15 mouse cellular contexts compared by ENCODE assay signal in the genomic region with DNA sequence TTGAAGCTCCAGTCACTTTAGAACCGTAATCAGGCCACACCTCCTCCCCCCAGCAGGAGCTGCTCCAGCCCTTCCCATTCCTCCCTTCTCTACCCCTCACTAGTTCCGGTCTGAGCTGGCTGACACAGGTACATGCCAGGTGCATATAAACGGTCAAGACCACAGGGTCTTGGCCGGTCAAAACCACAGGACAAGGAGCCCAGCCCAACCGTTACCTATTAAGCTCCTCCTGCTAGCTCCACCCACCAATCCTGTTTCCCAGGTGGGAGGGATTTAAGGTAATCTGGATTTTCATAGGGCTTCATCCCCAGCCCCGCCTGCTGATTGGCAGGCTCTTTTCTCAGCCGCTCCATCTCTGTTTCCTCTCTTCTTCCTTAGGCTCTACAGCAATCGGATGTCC. TPM values are rescaled to one million over a fixed set of nuclear protein-coding genes. Genes with fewer than 3 reads are reported as not detected.
DNase-seq lines count a peak whose midpoint lies in the region; ATAC-seq and TF ChIP-seq lines count a peak whose summit lies in the region.
"Had no signal": no experiment of that assay in that cellular context is flagged by ENCODE, and none has a peak within 500 bp of the region (broad histone marks: within the 10 kb centered on the region; RNA-seq: fewer than 3 reads in every experiment).

No protein-coding gene starts in this region.

- TF ChIP-seq CTCF in kidney, postnatal 0 days (IDR thresholded peaks at IDR 0.05; ENCODE audit: low read depth): no peak
- no peak for TF ChIP-seq CTCF in thymus, adult 2 months (IDR thresholded peaks at IDR 0.05; ENCODE audit: borderline replicate concordance, control insufficient read depth, extremely low read depth, insufficient read depth, low read length, poor library complexity)

- H3K36me3 ChIP-seq in embryonic facial prominence, embryonic 11.5 days (replicated peaks; ENCODE audit: control insufficient read depth, insufficient read depth, low read depth, low read length): no peaks in the 10 kb centered on the region
- H3K36me3 ChIP-seq in embryonic facial prominence, embryonic 10.5 days (replicated peaks): no peaks in the 10 kb centered on the region
- no peaks in the 10 kb centered on the region for H3K36me3 ChIP-seq in kidney, postnatal 0 days (ENCODE audit: insufficient read depth, low read length)
- H3K36me3 ChIP-seq in thymus, adult 2 months (ENCODE audit: control insufficient read depth, insufficient read depth, low read length): no peaks in the 10 kb centered on the region
- H3K36me3 ChIP-seq: embryonic facial prominence, embryonic 15.5 days; midbrain, embryonic 13.5 days had no signal

- H3K4me3 ChIP-seq in embryonic facial prominence, embryonic 11.5 days (ENCODE audit: low read depth, low read length): no peak overlapping the region
- no peak overlapping the region for H3K4me3 ChIP-seq in embryonic facial prominence, embryonic 10.5 days
- H3K4me3 ChIP-seq in kidney, postnatal 0 days (replicated peaks; ENCODE audit: low read depth, low read length): no peak overlapping the region
- H3K4me3 ChIP-seq in thymus, adult 2 months (ENCODE audit: control insufficient read depth, insufficient read depth, low read length): no peak overlapping the region
- H3K4me3 ChIP-seq: embryonic facial prominence, embryonic 15.5 days; heart, adult 2 months; midbrain, embryonic 13.5 days had no signal

- H3K4me2 ChIP-seq in embryonic facial prominence, embryonic 11.5 days (ENCODE audit: low read depth, low read length): no peak overlapping the region
- no peak overlapping the region for H3K4me2 ChIP-seq in kidney, postnatal 0 days (ENCODE audit: low read length)
- H3K4me2 ChIP-seq: embryonic facial prominence, embryonic 15.5 days; hindbrain, embryonic 14.5 days; midbrain, embryonic 13.5 days had no signal

- no peak for TF ChIP-seq POLR2A in thymus, adult 2 months (IDR thresholded peaks at IDR 0.05; ENCODE audit: control insufficient read depth, extremely low read depth, insufficient read depth, low read length, poor library complexity)

- no peak overlapping the region for H3K27ac ChIP-seq in embryonic facial prominence, embryonic 11.5 days (replicated peaks; ENCODE audit: low read depth, low read length)
- no peak overlapping the region for H3K27ac ChIP-seq in embryonic facial prominence, embryonic 10.5 days (replicated peaks)
- H3K27ac ChIP-seq in kidney, postnatal 0 days: no peak overlapping the region
- H3K27ac ChIP-seq in thymus, adult 2 months (ENCODE audit: control insufficient read depth, insufficient read depth, low read length): no peak overlapping the region
- H3K27ac ChIP-seq: embryonic facial prominence, embryonic 15.5 days; heart, adult 2 months; hindbrain, embryonic 14.5 days; macrophage; midbrain, embryonic 13.5 days had no signal

- H3K9me3 ChIP-seq in embryonic facial prominence, embryonic 11.5 days (replicated peaks; ENCODE audit: control insufficient read depth, low read length): no peaks in the 10 kb centered on the region; the same call in 1 of the 2 replicates
- H3K9me3 ChIP-seq in embryonic facial prominence, embryonic 10.5 days: no peaks in the 10 kb centered on the region
- H3K9me3 ChIP-seq in kidney, postnatal 0 days (replicated peaks; ENCODE audit: low read length): no peaks in the 10 kb centered on the region
- H3K9me3 ChIP-seq: embryonic facial prominence, embryonic 15.5 days; midbrain, embryonic 13.5 days had no signal

- no peaks in the 10 kb centered on the region for H3K4me1 ChIP-seq in embryonic facial prominence, embryonic 11.5 days (ENCODE audit: control insufficient read depth, insufficient read depth, low read length)
- no peaks in the 10 kb centered on the region; the same call in 1 of the 2 replicates for H3K4me1 ChIP-seq in embryonic facial prominence, embryonic 10.5 days
- no peaks in the 10 kb centered on the region for H3K4me1 ChIP-seq in kidney, postnatal 0 days (replicated peaks; ENCODE audit: insufficient read depth, low read length)
- no peaks in the 10 kb centered on the region for H3K4me1 ChIP-seq in thymus, adult 2 months (replicated peaks; ENCODE audit: control insufficient read depth, insufficient read depth, low read length)
- H3K4me1 ChIP-seq: midbrain, embryonic 13.5 days had no signal

- no peak for ATAC-seq in embryonic facial prominence, embryonic 11.5 days (replicated peaks; ENCODE audit: insufficient number of reproducible peaks, low FRiP score, low TSS enrichment, low read depth)
- ATAC-seq in kidney, postnatal 0 days (replicated peaks; ENCODE audit: low FRiP score, low read depth): peak; percentile 29
- ATAC-seq: midbrain, embryonic 13.5 days had no signal

- 41% methylated on average over 8 of the region's 8 CpGs for WGBS in embryonic facial prominence, embryonic 11.5 days
- 49% methylated on average over 8 of the region's 8 CpGs for WGBS in embryonic facial prominence, embryonic 10.5 days
- 47% methylated on average over 8 of the region's 8 CpGs for WGBS in kidney, postnatal 0 days
- 79% methylated on average over 8 of the region's 8 CpGs for WGBS in thymus, adult 2 months

- H3K9ac ChIP-seq in embryonic facial prominence, embryonic 11.5 days (replicated peaks; ENCODE audit: low read length): no peak overlapping the region
- H3K9ac ChIP-seq in kidney, postnatal 0 days (ENCODE audit: low read depth, low read length): no peak overlapping the region
- H3K9ac ChIP-seq: embryonic facial prominence, embryonic 15.5 days; hindbrain, embryonic 14.5 days; midbrain, embryonic 13.5 days had no signal

- DNase-seq in embryonic facial prominence, embryonic 11.5 days (ENCODE audit: low spot score): peak; percentile 21
- no peak for DNase-seq in embryonic facial prominence, embryonic 10.5 days (ENCODE audit: low spot score)
- peak; percentile 28 for DNase-seq in kidney, postnatal 0 days (ENCODE audit: low spot score)
- DNase-seq in kidney, adult 18-20 months: no peak
- DNase-seq in ES-CJ7 (ENCODE audit: low read depth, low spot score): peak; percentile 83
- DNase-seq in mesoderm, embryonic 11.5 days (ENCODE audit: low read depth, low spot score): peak; percentile 23
- no peak for DNase-seq in thymus, adult 2 months
- no peak for DNase-seq in adrenal gland, adult 18-20 months (ENCODE audit: low spot score in 2 of 2)
- DNase-seq: lung, adult 18-20 months; right cerebral cortex, postnatal 25 days had no signal

- H3K27me3 ChIP-seq in embryonic facial prominence, embryonic 11.5 days (ENCODE audit: control insufficient read depth, insufficient read depth, low read length): no peaks in the 10 kb centered on the region
- H3K27me3 ChIP-seq in embryonic facial prominence, embryonic 10.5 days (replicated peaks; ENCODE audit: low read depth, poor library complexity, severe bottlenecking): no peaks in the 10 kb centered on the region
- no peaks in the 10 kb centered on the region for H3K27me3 ChIP-seq in kidney, postnatal 0 days (ENCODE audit: insufficient read depth, low read length)
- H3K27me3 ChIP-seq in thymus, adult 2 months (ENCODE audit: control insufficient read depth, insufficient read depth, low read length): no peaks in the 10 kb centered on the region
- H3K27me3 ChIP-seq: embryonic facial prominence, embryonic 15.5 days; midbrain, embryonic 13.5 days had no signal

RNA-seq across cellular contexts. Expression of gene C1qb, which starts 7.8 kb away (rescaled TPM):
- polyA plus RNA-seq in embryonic facial prominence, embryonic 11.5 days (2014; fragmentation: Nextera tagmentation; extraction: Ambion mirVana): 28.9 and 31.9 TPM in 2 replicates
- polyA plus RNA-seq in embryonic facial prominence, embryonic 10.5 days (2016; fragmentation: Nextera tagmentation; extraction: Ambion mirVana): 17.0 and 20.1 TPM in 2 replicates
- 54.4 and 69.0 TPM in 2 replicates for polyA plus RNA-seq in kidney, postnatal 0 days (2015; fragmentation: Nextera tagmentation; extraction: Ambion mirVana)
- 266 and 395 TPM in 2 replicates for polyA plus RNA-seq in thymus, adult 2 months (2012; rRNA removed)
- 100 to 1,000 TPM in 1 of 2 experiments, 10 to 100 TPM in 1; 69.3 to 122 TPM for total RNA-seq in adrenal gland, adult 18-20 months (2021)

RNA-seq across cellular contexts. Expression of gene C1qc, which starts 14.7 kb away (rescaled TPM):
- polyA plus RNA-seq in embryonic facial prominence, embryonic 11.5 days (2014; fragmentation: Nextera tagmentation; extraction: Ambion mirVana): 14.5 and 16.7 TPM in 2 replicates
- polyA plus RNA-seq in embryonic facial prominence, embryonic 10.5 days (2016; fragmentation: Nextera tagmentation; extraction: Ambion mirVana): 5.6 and 7.2 TPM in 2 replicates
- polyA plus RNA-seq in kidney, postnatal 0 days (2015; fragmentation: Nextera tagmentation; extraction: Ambion mirVana): 27.2 and 34.6 TPM in 2 replicates
- polyA plus RNA-seq in thymus, adult 2 months (2012; rRNA removed): 334 and 468 TPM in 2 replicates
- total RNA-seq in adrenal gland, adult 18-20 months (2021): 10 to 100 TPM; 53.3 to 99.1 TPM

RNA-seq across cellular contexts. Expression of gene C1qa, which starts 20.4 kb away (rescaled TPM):
- 15.2 and 16.2 TPM in 2 replicates for polyA plus RNA-seq in embryonic facial prominence, embryonic 11.5 days (2014; fragmentation: Nextera tagmentation; extraction: Ambion mirVana)
- polyA plus RNA-seq in embryonic facial prominence, embryonic 10.5 days (2016; fragmentation: Nextera tagmentation; extraction: Ambion mirVana): 4.6 and 8.1 TPM in 2 replicates
- polyA plus RNA-seq in kidney, postnatal 0 days (2015; fragmentation: Nextera tagmentation; extraction: Ambion mirVana): 30.2 and 35.8 TPM in 2 replicates
- polyA plus RNA-seq in thymus, adult 2 months (2012; rRNA removed): 187 and 258 TPM in 2 replicates
- 100 to 1,000 TPM in 1 of 2 experiments, 10 to 100 TPM in 1; 75.0 to 120 TPM for total RNA-seq in adrenal gland, adult 18-20 months (2021)

RNA-seq across cellular contexts. Expression of gene Ephb2, which starts 42.4 kb away (rescaled TPM):
- polyA plus RNA-seq in embryonic facial prominence, embryonic 11.5 days (2014; fragmentation: Nextera tagmentation; extraction: Ambion mirVana): 11.0 and 11.7 TPM in 2 replicates
- 10.7 and 12.4 TPM in 2 replicates for polyA plus RNA-seq in embryonic facial prominence, embryonic 10.5 days (2016; fragmentation: Nextera tagmentation; extraction: Ambion mirVana)
- 4.5 and 4.6 TPM in 2 replicates for polyA plus RNA-seq in kidney, postnatal 0 days (2015; fragmentation: Nextera tagmentation; extraction: Ambion mirVana)
- polyA plus RNA-seq in thymus, adult 2 months (2012; rRNA removed): 15.4 and 24.1 TPM in 2 replicates
- total RNA-seq in adrenal gland, adult 18-20 months (2021): 10 to 100 TPM; 16.9 to 22.8 TPM

Comparison
In these comparisons a context has a peak if more than half of its experiments do, and no peak if none do; other contexts are left out.
1. DNase-seq: peak in embryonic facial prominence, embryonic 11.5 days (single experiment), kidney, postnatal 0 days (single experiment), ES-CJ7 (single experiment) and mesoderm, embryonic 11.5 days (single experiment); none in embryonic facial prominence, embryonic 10.5 days (single experiment), kidney, adult 18-20 months (single experiment), thymus, adult 2 months (single experiment) and adrenal gland, adult 18-20 months (0 of 2).